Mouse (Mus musculus) inflammation-experienced regulatory T-cells, adult 16 weeks (primary cell): ENCODE results near the gene Zfp52. TPM values are rescaled to one million over a fixed set of nuclear protein-coding genes. Genes with fewer than 3 reads are reported as not detected.

Experiments
- polyA plus RNA-seq: library from polyadenylated mRNA; unstranded; fragments of 100-300 nt; shearing (Covaris generic); gene quantifications from one replicate; pipeline ENCODE4 v1.2.1, GENCODE M21; 2017

Gene Zfp52
- polyA plus RNA-seq = 26.1 TPM

GRCm38 (mm10) chr17:21535096-21536001 lies at the start of gene Zfp52:
TSS of gene Zfp52 (plus strand) at chr17:21535539.

GRCm38 (mm10) chr17:21488760-21489499 lies 46.4 kb upstream of the Zfp52 start, which contains the start of gene Zfp53:
TSS of gene Zfp53 (plus strand) at chr17:21488998.

GRCm38 (mm10) chr17:21566728-21567349 lies 31.5 kb downstream of the Zfp52 start, which contains the start of gene Zfp948:
TSS of gene Zfp948 (plus strand) at chr17:21567008.

Other genes starting within 250 kb of the Zfp52 start
- not detected for gene Vmn1r237, start 223.7 kb upstream of the Zfp52 start, polyA plus RNA-seq
- gene Zfp677, start 151.8 kb upstream of the Zfp52 start, polyA plus RNA-seq = 22.2 TPM
- 11.7 TPM for gene Zfp54, start 112.3 kb upstream of the Zfp52 start, polyA plus RNA-seq
- gene Zfp51, start 85.2 kb upstream of the Zfp52 start, polyA plus RNA-seq = 48.7 TPM
- 65.0 TPM for gene Zfp53, start 46.5 kb upstream of the Zfp52 start, polyA plus RNA-seq
- 4.9 TPM for gene Zfp948, start 31.5 kb downstream of the Zfp52 start, polyA plus RNA-seq
- 19.0 TPM for gene Zfp983, start 115.1 kb downstream of the Zfp52 start, polyA plus RNA-seq
- 26.2 TPM for gene Gm10226, start 156.3 kb downstream of the Zfp52 start, polyA plus RNA-seq
- gene Zfp760, start 172.2 kb downstream of the Zfp52 start, polyA plus RNA-seq = 7.6 TPM
- gene Zfp229, start 195.3 kb downstream of the Zfp52 start, polyA plus RNA-seq = 1.4 TPM